Mouse (Mus musculus) lung, postnatal 0 days (tissue): ENCODE measurements around the gene Adgra1. TPM values are rescaled to one million over a fixed set of nuclear protein-coding genes. Genes with fewer than 3 reads are reported as not detected.

Source experiments
- ATAC-seq: fragments of 200-750 bp; cut with Nextera tagmentation; 2 replicates; pipeline ENCODE4 v1.8.0; 2017; ENCODE audit warnings: moderate library complexity
- DNase-seq: peaks from one replicate; pipeline ENCODE4 v3.0.0-alpha.2; 2016; ENCODE audit warnings: low spot score
- H3K27ac ChIP-seq: fragments of 300-500 bp; sonication (generic); 2 replicates; pipeline ENCODE4 v1.5.1; 2014; ENCODE audit warnings: antibody characterized with exemption, mild to moderate bottlenecking, low read length, mixed read lengths
- H3K27me3 ChIP-seq: fragments of 300-500 bp; sonication (generic); replicated peaks from 2 replicates; pipeline ENCODE4 v1.6.1; 2014; ENCODE audit warnings: low read length, mixed read lengths; ENCODE audit not compliant: insufficient read depth
- H3K36me3 ChIP-seq: fragments of 300-500 bp; sonication (generic); 2 replicates; pipeline ENCODE4 v1.6.1; 2014; ENCODE audit warnings: low read length, mixed read lengths; ENCODE audit not compliant: insufficient read depth
- H3K4me1 ChIP-seq: fragments of 300-500 bp; sonication (generic); 2 replicates; pipeline ENCODE4 v1.6.1; 2014; ENCODE audit warnings: antibody characterized with exemption, low read depth, low read length, mixed read lengths; ENCODE audit not compliant: insufficient read depth
- H3K4me2 ChIP-seq: fragments of 300-500 bp; sonication (generic); replicated peaks from 2 replicates; pipeline ENCODE4 v1.6.1; 2014; ENCODE audit warnings: low read depth, mild to moderate bottlenecking, low read length, moderate library complexity, mixed read lengths
- H3K4me3 ChIP-seq: fragments of 300-500 bp; sonication (generic); 2 replicates; pipeline ENCODE4 v1.5.1; 2014; ENCODE audit warnings: low read depth, low read length
- H3K9ac ChIP-seq: fragments of 300-500 bp; sonication (generic); replicated peaks from 2 replicates; pipeline ENCODE4 v1.6.1; 2014; ENCODE audit warnings: low read depth, mild to moderate bottlenecking
- H3K9me3 ChIP-seq: fragments of 300-500 bp; sonication (generic); 2 replicates; pipeline ENCODE4 v1.6.1; 2016; ENCODE audit warnings: low read length, mixed read lengths
- CTCF ChIP-seq: IDR thresholded peaks from 2 replicates; pipeline ENCODE4 v1.5.1; 2016; ENCODE audit warnings: antibody characterized with exemption, mild to moderate bottlenecking
- EP300 ChIP-seq: IDR thresholded peaks from 2 replicates; pipeline ENCODE4 v1.6.1; 2016; ENCODE audit warnings: antibody characterized with exemption, mild to moderate bottlenecking, control low read depth
- WGBS: fragments of 180-500 bp; shearing (Covaris S2); extraction: QIAGEN DNeasy Blood & Tissue Kit; methylation state at CpG from one replicate; pipeline ENCODE4 v1.1.7; 2014; 5-methylcytosine and 5-hydroxymethylcytosine counted together
- polyA plus RNA-seq: library from polyadenylated mRNA; unstranded; fragments of >200 nt; fragmentation: Nextera tagmentation; extraction: Ambion mirVana; gene quantifications from 2 replicates; pipeline ENCODE4 v1.2.1, GENCODE M21; 2015

The Adgra1 gene
- polyA plus RNA-seq, 1 experiment from 2014 or later, result 0.11 TPM

DNA sequence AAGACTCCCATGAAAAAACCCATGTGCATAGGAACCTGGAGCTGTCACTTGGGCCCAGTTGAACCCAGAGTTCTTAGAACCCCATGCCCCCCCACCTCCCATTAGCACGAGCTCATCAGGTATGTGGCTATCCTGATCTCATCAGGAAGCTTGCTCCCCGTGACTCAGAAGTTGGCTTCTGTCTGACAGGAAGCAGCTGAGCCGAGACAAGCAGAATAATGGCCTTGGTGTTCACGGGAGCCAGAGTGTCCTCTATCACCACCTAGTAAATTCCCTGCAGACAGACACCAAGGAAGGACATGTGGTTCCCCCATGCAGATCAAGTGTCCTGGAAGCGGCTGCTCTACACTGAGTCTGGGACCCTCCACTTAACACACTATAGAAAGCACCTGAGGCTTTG is 9.8 kb downstream of the Adgra1 start:
- ATAC-seq (peak; percentile 28; the same call in 1 of the 2 replicates), DNase-seq (no peak)
- H3K9ac ChIP-seq, result no peak overlapping the region
- H3K27me3 ChIP-seq, result no peaks in the 10 kb centered on the region
- WGBS, result 8% methylated on average over 5 of the region's 5 CpGs
- no peak overlapping the region for H3K4me2 ChIP-seq
- H3K36me3 ChIP-seq, result no peaks in the 10 kb centered on the region
- H3K27ac ChIP-seq, result no peak overlapping the region
- no peak overlapping the region for H3K4me3 ChIP-seq
- no peaks in the 10 kb centered on the region for H3K4me1 ChIP-seq
- H3K9me3 ChIP-seq, result no peaks in the 10 kb centered on the region
- TF ChIP-seq EP300 (no peak), CTCF (no peak)

DNA sequence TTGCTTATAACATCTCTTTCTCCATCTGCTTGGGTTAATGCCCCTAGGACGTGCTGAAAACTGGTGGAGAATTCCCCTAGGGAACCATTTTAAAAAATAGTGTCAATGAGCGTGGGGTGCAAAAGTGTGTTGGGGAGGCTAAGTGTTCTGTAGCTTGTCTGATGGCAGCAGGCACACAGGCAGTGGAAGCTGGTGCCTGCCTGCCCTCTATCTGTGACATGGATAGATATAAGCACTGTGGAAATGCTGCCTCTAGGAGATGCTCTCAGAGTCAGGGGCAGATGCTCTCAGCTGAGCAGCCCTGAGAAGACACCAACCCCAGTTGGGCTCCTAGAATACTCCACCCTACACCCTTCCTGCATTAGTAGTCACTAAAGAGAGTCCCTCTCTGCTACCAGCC is 11.1 kb downstream of the Adgra1 start:
- Histone ChIP-seq H3K9me3 (no peaks in the 10 kb centered on the region), H3K27me3 (no peaks in the 10 kb centered on the region), H3K36me3 (no peaks in the 10 kb centered on the region), H3K9ac (no peak overlapping the region), H3K4me3 (no peak overlapping the region), H3K4me1 (no peaks in the 10 kb centered on the region), H3K4me2 (no peak overlapping the region), H3K27ac (no peak overlapping the region)
- 77% methylated on average over 2 of the region's 2 CpGs for whole genome bisulfite sequencing
- DNase-seq (no peak), ATAC-seq (no peak)
- TF ChIP-seq CTCF (no peak), EP300 (no peak)

DNA sequence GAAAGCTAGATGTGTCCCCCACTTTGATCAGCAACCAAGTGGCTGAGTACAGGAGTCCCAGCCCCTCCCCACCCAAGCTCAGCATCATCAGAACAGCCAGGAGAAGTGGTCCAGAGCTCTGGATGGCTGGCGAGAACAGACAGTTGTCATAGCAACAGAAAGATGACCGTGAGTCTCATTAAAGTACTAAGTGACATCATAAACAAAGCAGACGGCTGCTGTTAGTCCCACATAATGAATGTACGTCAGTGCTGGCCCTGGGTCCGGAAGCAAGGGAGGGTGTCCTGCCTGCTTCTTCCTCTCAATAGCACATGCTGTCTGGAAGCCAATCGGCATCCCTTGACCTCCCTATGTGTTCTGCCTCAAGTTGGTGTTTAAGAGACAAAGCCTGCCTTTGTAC is 16.2 kb downstream of the Adgra1 start:
- DNase-seq (no peak), ATAC-seq (no peak)
- no peaks in the 10 kb centered on the region for H3K4me1 ChIP-seq
- H3K36me3 ChIP-seq, result no peaks in the 10 kb centered on the region
- H3K9me3 ChIP-seq, result no peaks in the 10 kb centered on the region
- no peak overlapping the region for H3K9ac ChIP-seq
- no peak overlapping the region for H3K4me2 ChIP-seq
- H3K4me3 ChIP-seq, result no peak overlapping the region
- no peak for TF ChIP-seq CTCF
- no peak for TF ChIP-seq EP300
- 18% methylated on average over 6 of the region's 6 CpGs for WGBS
- H3K27me3 ChIP-seq, result no peaks in the 10 kb centered on the region
- H3K27ac ChIP-seq, result no peak overlapping the region

DNA sequence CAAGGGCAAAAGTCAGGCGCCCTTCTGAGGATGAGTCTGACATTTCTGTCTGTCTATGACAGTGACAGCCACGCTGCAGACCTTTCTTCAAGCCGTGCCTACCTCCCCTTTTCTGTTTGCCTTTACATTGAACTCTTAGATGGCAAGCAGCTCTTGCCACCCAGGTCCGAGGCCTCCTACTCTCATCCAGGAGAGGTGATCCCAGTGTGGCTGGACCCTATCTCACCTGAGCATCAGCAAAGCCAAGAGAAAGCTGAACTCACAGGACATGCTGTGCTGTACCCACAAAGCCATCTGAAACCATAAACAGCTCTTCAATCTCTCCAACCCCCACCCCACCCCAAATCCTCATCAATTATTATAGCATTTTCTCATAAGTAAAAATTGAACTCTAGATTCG is 16.7 kb downstream of the Adgra1 start:
- Histone ChIP-seq H3K4me3 (no peak overlapping the region), H3K27me3 (no peaks in the 10 kb centered on the region), H3K9me3 (no peaks in the 10 kb centered on the region), H3K4me2 (no peak overlapping the region), H3K9ac (no peak overlapping the region), H3K4me1 (no peaks in the 10 kb centered on the region), H3K36me3 (no peaks in the 10 kb centered on the region), H3K27ac (no peak overlapping the region)
- no peak for DNase-seq
- ATAC-seq, result no peak
- TF ChIP-seq EP300 (no peak), CTCF (no peak)
- WGBS, result 65% methylated on average over 5 of the region's 5 CpGs

DNA sequence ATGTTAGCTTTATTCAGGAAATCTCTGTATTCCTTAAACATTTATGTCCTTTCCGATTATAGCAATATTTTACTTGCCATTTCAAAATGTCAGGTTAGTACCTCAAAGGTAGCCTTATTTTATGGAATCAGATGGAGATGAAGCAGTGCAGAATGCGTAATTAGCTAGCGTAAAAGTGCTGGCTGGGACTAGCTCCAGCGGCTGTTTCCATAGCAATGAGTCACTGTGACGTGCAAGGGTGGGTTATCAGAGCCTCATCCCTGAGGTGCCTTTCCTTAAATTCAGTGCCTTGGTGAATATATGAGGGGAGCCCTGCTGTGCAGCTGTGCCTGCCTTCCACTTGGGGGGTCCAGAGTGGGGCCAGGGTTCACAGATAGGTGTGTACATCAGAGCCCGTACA is 17.1 kb downstream of the Adgra1 start:
- no peaks in the 10 kb centered on the region for H3K4me1 ChIP-seq
- no peak for ATAC-seq
- no peak for DNase-seq
- H3K27ac ChIP-seq, result no peak overlapping the region
- H3K27me3 ChIP-seq, result no peaks in the 10 kb centered on the region
- no peaks in the 10 kb centered on the region for H3K36me3 ChIP-seq
- H3K4me3 ChIP-seq, result no peak overlapping the region
- H3K9ac ChIP-seq, result no peak overlapping the region
- H3K4me2 ChIP-seq, result no peak overlapping the region
- WGBS, result 57% methylated on average over 6 of the region's 6 CpGs
- H3K9me3 ChIP-seq, result no peaks in the 10 kb centered on the region
- TF ChIP-seq EP300, result no peak
- no peak for TF ChIP-seq CTCF

DNA sequence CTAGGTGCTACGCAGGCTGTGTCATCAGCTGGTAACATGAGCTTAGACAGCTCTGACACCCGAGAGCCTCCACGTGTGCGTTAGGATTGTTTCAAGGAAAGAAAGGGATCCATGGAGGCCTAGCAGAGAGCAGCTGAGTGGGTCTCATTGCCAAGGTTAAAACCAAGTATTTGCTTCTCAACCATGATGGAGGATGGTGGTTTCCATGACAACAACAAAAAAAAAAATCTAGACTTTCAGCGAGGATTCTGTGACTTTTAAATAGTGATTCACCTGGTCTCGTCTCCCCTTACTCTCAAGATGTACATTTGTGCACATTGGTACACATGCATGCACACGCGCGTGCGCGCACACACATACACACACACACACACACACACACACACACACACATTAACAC is 21.3 kb downstream of the Adgra1 start:
- Histone ChIP-seq H3K27me3 (no peaks in the 10 kb centered on the region), H3K4me1 (no peaks in the 10 kb centered on the region), H3K27ac (no peak overlapping the region), H3K9me3 (no peaks in the 10 kb centered on the region), H3K4me2 (no peak overlapping the region), H3K4me3 (no peak overlapping the region), H3K9ac (no peak overlapping the region), H3K36me3 (no peaks in the 10 kb centered on the region)
- 75% methylated on average over 11 of the region's 11 CpGs for WGBS
- ATAC-seq (no peak), DNase-seq (no peak)
- TF ChIP-seq CTCF, result no peak
- TF ChIP-seq EP300, result no peak

DNA sequence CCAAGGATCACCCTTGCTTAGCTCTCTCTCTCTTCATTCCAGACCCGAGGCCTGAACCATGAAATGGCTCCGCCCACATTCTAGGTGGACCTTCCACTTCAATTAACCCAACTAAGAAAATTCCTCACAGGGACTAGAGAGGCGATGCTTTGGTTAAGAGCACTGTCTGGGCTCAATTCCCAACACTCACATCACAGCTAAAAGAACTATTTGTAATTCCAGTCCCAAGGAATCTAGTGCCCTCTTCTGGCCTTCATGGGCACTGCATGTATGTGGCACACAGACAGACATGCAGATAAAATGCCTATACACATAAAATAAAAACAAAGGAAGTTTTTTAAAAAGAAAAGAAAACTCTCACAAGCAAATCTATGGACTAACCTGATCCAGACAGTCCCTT is 27.4 kb downstream of the Adgra1 start:
- ATAC-seq (no peak), DNase-seq (peak; percentile 57)
- no peak overlapping the region for H3K27ac ChIP-seq
- H3K4me1 ChIP-seq, result no peaks in the 10 kb centered on the region
- no peak for TF ChIP-seq EP300
- peak; percentile 84 for TF ChIP-seq CTCF
- H3K9me3 ChIP-seq, result no peaks in the 10 kb centered on the region
- no peak overlapping the region for H3K4me3 ChIP-seq
- H3K4me2 ChIP-seq, result no peak overlapping the region
- 33% methylated on average over 3 of the region's 3 CpGs for WGBS
- no peaks in the 10 kb centered on the region for H3K27me3 ChIP-seq
- no peak overlapping the region for H3K9ac ChIP-seq
- H3K36me3 ChIP-seq, result no peaks in the 10 kb centered on the region
